Mouse (Mus musculus) heart, embryonic 14.5 days (tissue): ENCODE data around the gene Msi1. TPM values are rescaled to one million over a fixed set of nuclear protein-coding genes. Genes with fewer than 3 reads are reported as not detected.

Source experiments
- ATAC-seq: fragments of 200-750 bp; cut with Nextera tagmentation; 2 replicates; pipeline ENCODE4 v1.8.0; 2017; ENCODE audit warnings: low read depth, moderate TSS enrichment; ENCODE audit not compliant: insufficient number of reproducible peaks, insufficient read depth, low FRiP score
- H3K27ac ChIP-seq, 2 experiments: fragments of 200-500 bp in 1 of 2; fragments of 300-500 bp in 1 of 2; sonication (generic) in 1 of 2; replicated peaks in 1 of 2; 2 replicates each; pipeline ENCODE4 v1.5.1; 2012 to 2014; ENCODE audit warnings: low read depth in 2 of 2, low read length in 2 of 2, control low read depth in 1 of 2, mild to moderate bottlenecking in 1 of 2, mixed read lengths in 1 of 2; ENCODE audit not compliant: control insufficient read depth in 1 of 2, insufficient read depth in 1 of 2
- H3K27me3 ChIP-seq: fragments of 300-500 bp; sonication (generic); 2 replicates; pipeline ENCODE4 v1.6.1; 2014; ENCODE audit warnings: mild to moderate bottlenecking, low read length, control low read depth; ENCODE audit not compliant: control insufficient read depth, insufficient read depth
- H3K36me3 ChIP-seq: fragments of 300-500 bp; sonication (generic); 2 replicates; pipeline ENCODE4 v1.6.1; 2014; ENCODE audit warnings: mild to moderate bottlenecking, control low read depth, low read length, mixed read lengths; ENCODE audit not compliant: control insufficient read depth, insufficient read depth
- H3K4me1 ChIP-seq, 2 experiments: fragments of 200-500 bp in 1 of 2; fragments of 300-500 bp in 1 of 2; sonication (generic) in 1 of 2; 2 replicates each; pipeline ENCODE4 v1.6.1; 2012 to 2014; ENCODE audit warnings: low read length in 2 of 2, control low read depth in 1 of 2, mixed read lengths in 1 of 2; ENCODE audit not compliant: control insufficient read depth in 2 of 2, insufficient read depth in 2 of 2
- H3K4me2 ChIP-seq: fragments of 300-500 bp; sonication (generic); 2 replicates; pipeline ENCODE4 v1.6.1; 2014; ENCODE audit warnings: mild to moderate bottlenecking, low read length
- H3K4me3 ChIP-seq, 2 experiments: fragments of 200-500 bp in 1 of 2; fragments of 300-500 bp in 1 of 2; sonication (generic) in 1 of 2; 2 replicates each; pipeline ENCODE4 v1.5.1; 2012 to 2014; ENCODE audit warnings: low read length in 2 of 2, mild to moderate bottlenecking in 2 of 2, control low read depth in 1 of 2, low read depth in 1 of 2, moderate library complexity in 1 of 2; ENCODE audit not compliant: control insufficient read depth in 1 of 2, insufficient read depth in 1 of 2
- H3K9ac ChIP-seq: fragments of 300-500 bp; sonication (generic); 2 replicates; pipeline ENCODE4 v1.6.1; 2014; ENCODE audit warnings: mild to moderate bottlenecking, low read length
- H3K9me3 ChIP-seq: fragments of 300-500 bp; sonication (generic); 2 replicates; pipeline ENCODE4 v1.6.1; 2016; ENCODE audit warnings: low read length, control low read depth; ENCODE audit not compliant: control insufficient read depth
- WGBS: fragments of 180-500 bp; shearing (Covaris S2); extraction: QIAGEN DNeasy Blood & Tissue Kit; methylation state at CpG from one replicate; pipeline ENCODE4 v1.1.7; 2014; 5-methylcytosine and 5-hydroxymethylcytosine counted together
- polyA plus RNA-seq: library from polyadenylated mRNA; unstranded; fragments of >200 nt; fragmentation: Nextera tagmentation; extraction: Ambion mirVana; gene quantifications from 2 replicates; pipeline ENCODE4 v1.2.1, GENCODE M21; 2014

The Msi1 gene
- polyA plus RNA-seq, 1 experiment from 2014 or later: 3.3 TPM

- no peak overlapping the region for H3K4me3 ChIP-seq
- no peak overlapping the region for H3K9ac ChIP-seq
- no peak for ATAC-seq
- no peak overlapping the region for H3K27ac ChIP-seq
- H3K4me1 ChIP-seq: peaks cover 0 to 8% of the 10 kb centered on the region in 2 experiments; a peak in 2 of 4 replicates
- 53% methylated on average over 22 of the region's 22 CpGs for WGBS
- no peaks in the 10 kb centered on the region for H3K9me3 ChIP-seq
- H3K4me2 ChIP-seq: peak overlapping the region; percentile 41; the same call in 1 of the 2 replicates
- peaks cover 5% of the 10 kb centered on the region for H3K36me3 ChIP-seq
- H3K27me3 ChIP-seq: no peaks in the 10 kb centered on the region
Measured at GRCm38 (mm10) chr5:115474174-115474828, 44.9 kb downstream of the Msi1 start.

GRCm38 (mm10) chr5:115475337-115476106, 46.1 kb downstream of the Msi1 start:
- H3K4me3 ChIP-seq: peak overlapping the region; percentile 38 to 39
- peak; percentile 50 for ATAC-seq
- H3K27ac ChIP-seq: no peak overlapping the region
- H3K9me3 ChIP-seq: no peaks in the 10 kb centered on the region
- no peaks in the 10 kb centered on the region for H3K27me3 ChIP-seq
- peak overlapping the region; percentile 67 for H3K4me2 ChIP-seq
- peaks cover 13% of the 10 kb centered on the region for H3K36me3 ChIP-seq
- peak overlapping the region; percentile 51 for H3K9ac ChIP-seq
- WGBS: 9% methylated on average over 22 of the region's 22 CpGs
- peaks cover 0 to 8% of the 10 kb centered on the region in 2 experiments; a peak in 2 of 4 replicates for H3K4me1 ChIP-seq

DNA sequence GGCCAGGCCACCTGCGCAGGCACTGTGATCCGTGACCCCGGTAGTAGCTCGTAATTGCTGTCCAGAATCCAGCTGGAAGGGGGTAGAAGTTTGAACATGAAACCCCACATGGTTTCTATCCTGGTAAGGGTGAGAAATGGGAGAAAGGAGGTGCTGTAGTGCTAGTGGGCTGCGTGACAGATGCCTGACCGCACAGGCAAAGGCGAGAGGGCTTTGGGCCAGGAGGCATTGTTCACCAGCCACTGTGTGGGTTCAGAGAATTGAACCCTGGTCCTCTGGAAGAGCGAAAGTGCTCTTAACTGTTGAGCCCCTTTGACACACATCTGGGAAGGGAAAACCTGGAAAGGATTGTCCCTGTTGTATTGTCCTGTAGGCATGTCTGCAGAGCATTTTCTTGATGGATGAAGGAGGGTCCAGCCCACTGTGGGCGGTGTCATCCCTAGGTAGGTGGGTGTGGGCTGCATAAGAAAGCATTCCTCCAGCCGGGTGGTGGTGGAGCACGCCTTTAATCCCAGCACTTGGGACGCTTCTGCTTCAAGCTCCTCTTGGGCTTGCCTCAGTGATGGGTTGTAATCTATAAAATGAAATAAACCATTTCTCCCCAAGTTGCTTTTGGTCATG, 46.8 kb downstream of the Msi1 start:
- H3K4me3 ChIP-seq: peak overlapping the region; percentile 38 to 39
- H3K4me2 ChIP-seq: peak overlapping the region; percentile 67
- peaks cover 4% of the 10 kb centered on the region; the same call in 1 of the 2 replicates for H3K27me3 ChIP-seq
- H3K9ac ChIP-seq: peak overlapping the region; percentile 47
- WGBS: 32% methylated on average over 12 of the region's 12 CpGs
- H3K27ac ChIP-seq: no peak overlapping the region
- ATAC-seq: no peak
- H3K9me3 ChIP-seq: no peaks in the 10 kb centered on the region
- peaks cover 0 to 8% of the 10 kb centered on the region in 2 experiments; a peak in 2 of 4 replicates for H3K4me1 ChIP-seq
- H3K36me3 ChIP-seq: peaks cover 13% of the 10 kb centered on the region

DNA sequence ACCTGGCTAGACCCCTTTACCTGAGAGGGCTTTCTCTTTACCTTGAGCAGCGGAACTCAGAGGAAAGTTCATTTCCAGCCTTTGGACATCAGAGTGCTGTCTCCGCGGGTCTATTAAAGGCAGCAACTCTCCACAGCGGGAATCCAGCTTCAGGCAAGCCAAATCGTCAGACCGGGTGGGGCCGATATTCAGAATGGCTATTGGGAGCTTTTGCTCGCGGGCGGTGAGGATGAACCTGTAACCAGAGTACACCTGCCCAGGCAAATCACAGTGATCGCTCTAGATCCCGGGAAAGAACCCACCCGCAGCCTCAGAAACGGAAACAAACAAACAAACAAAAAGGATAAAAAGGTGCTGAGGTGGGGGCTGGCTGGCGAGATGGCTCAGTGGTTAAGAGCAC, 50.2 kb downstream of the Msi1 start:
- Histone ChIP-seq H3K27ac (no peak overlapping the region), H3K4me2 (no peak overlapping the region), H3K36me3 (peaks cover 26% of the 10 kb centered on the region), H3K27me3 (peaks cover 4% of the 10 kb centered on the region; the same call in 1 of the 2 replicates), H3K4me1 (peaks cover under 1 to 6% of the 10 kb centered on the region in 2 experiments; a peak in 2 of 4 replicates), H3K4me3 (no peak overlapping the region), H3K9me3 (no peaks in the 10 kb centered on the region), H3K9ac (no peak overlapping the region)
- no peak for ATAC-seq
- 56% methylated on average over 15 of the region's 15 CpGs for WGBS

GRCm38 (mm10) chr5:115480101-115480500, 50.7 kb downstream of the Msi1 start:
- no peaks in the 10 kb centered on the region for H3K9me3 ChIP-seq
- H3K4me2 ChIP-seq: peak overlapping the region; percentile 52
- WGBS: 27% methylated on average over 27 of the region's 27 CpGs
- peaks cover 4% of the 10 kb centered on the region; the same call in 1 of the 2 replicates for H3K27me3 ChIP-seq
- no peak for ATAC-seq
- H3K27ac ChIP-seq: no peak overlapping the region
- peaks cover 5 to 10% of the 10 kb centered on the region in 2 experiments; a peak in 2 of 4 replicates for H3K4me1 ChIP-seq
- H3K36me3 ChIP-seq: peaks cover 26% of the 10 kb centered on the region
- H3K9ac ChIP-seq: peak overlapping the region; percentile 57
- peak overlapping the region; percentile 17 to 25; a peak in 3 of 4 replicates for H3K4me3 ChIP-seq

- H3K4me2 ChIP-seq: peak overlapping the region; percentile 73; the same call in 1 of the 2 replicates
- WGBS: 51% methylated on average over 38 of the region's 38 CpGs
- H3K4me3 ChIP-seq: no peak overlapping the region
- no peak overlapping the region for H3K27ac ChIP-seq
- H3K4me1 ChIP-seq: peaks cover 4 to 5% of the 10 kb centered on the region in 2 experiments; a peak in 2 of 4 replicates
- H3K36me3 ChIP-seq: peaks cover 22% of the 10 kb centered on the region
- H3K27me3 ChIP-seq: peaks cover 4% of the 10 kb centered on the region; the same call in 1 of the 2 replicates
- H3K9me3 ChIP-seq: no peaks in the 10 kb centered on the region
- no peak for ATAC-seq
- H3K9ac ChIP-seq: 0 out of 2 replicates have a peak overlapping the region, but pooled peaks have one; percentile 16
Measured at GRCm38 (mm10) chr5:115482390-115483265, 53.2 kb downstream of the Msi1 start.
